Mouse (Mus musculus): ENCODE results near the gene Tex9. TPM values are rescaled to one million over a fixed set of nuclear protein-coding genes. Genes with fewer than 3 reads are reported as not detected.

Gene Tex9
- total RNA-seq, 2 experiments from 2014 or later, result 6.3 to 8.1 TPM

Small RNAs within 50 kb of the gene (microRNA-seq; reads per million reads assigned to microRNA genes)
- 0 reads per million in 2 experiments for gene Gm28010

Other genes with a start within 250 kb of the Tex9 start
- gene Zfp280d, start 217.4 kb downstream of the Tex9 start, total RNA-seq (2021), result 10 to 100 TPM; 45.7 to 52.6 TPM
- 1 to 10 TPM; 1.8 to 2.2 TPM for gene Mns1, start 54.2 kb downstream of the Tex9 start, total RNA-seq (2021)
- 10 to 100 TPM; 21.9 to 23.6 TPM for gene Rfx7, start 40.0 kb upstream of the Tex9 start, total RNA-seq (2021)
- gene Nedd4, start 170.1 kb upstream of the Tex9 start, total RNA-seq (2021), result 100 to 1,000 TPM; 283 to 296 TPM

All from layer of hippocampus, adult 18-20 months (tissue).